Mouse (Mus musculus) embryonic fibroblast, embryonic 13.5 days (primary cell): ENCODE measurements at regions not wholly inside any gene's neighbourhood (a gene's known extent, or its start where the extent isn't known, plus 50 kb on each side); places are given as distances from the start of the nearest gene placed in this dataset.

Experiments used
- H3K27ac ChIP-seq: 2 replicates; pipeline ENCODE4 v1.5.1; 2012; ENCODE audit warnings: low read length, control low read depth, inconsistent platforms; ENCODE audit not compliant: insufficient read depth
- H3K4me1 ChIP-seq: 2 replicates; pipeline ENCODE4 v1.6.1; 2011; ENCODE audit warnings: low read length; ENCODE audit not compliant: control insufficient read depth, insufficient read depth
- H3K4me3 ChIP-seq: 2 replicates; pipeline ENCODE4 v1.5.1; 2011; ENCODE audit warnings: mild to moderate bottlenecking, control low read depth, low read length; ENCODE audit not compliant: insufficient read depth
- CTCF ChIP-seq: IDR thresholded peaks from 2 replicates; pipeline ENCODE4 v1.5.1; 2011; ENCODE audit warnings: mild to moderate bottlenecking, control low read depth, low read length, moderate library complexity, borderline replicate concordance; ENCODE audit not compliant: insufficient read depth
- POLR2A ChIP-seq: IDR thresholded peaks from 2 replicates; pipeline ENCODE4 v1.6.1; 2011; ENCODE audit warnings: low read depth, mild to moderate bottlenecking, control low read depth, low read length, moderate library complexity

GRCm38 (mm10) chr2:75430161-75430940 lies 228.7 kb upstream of the Hnrnpa3 start:
- no peaks in the 10 kb centered on the region for H3K4me1 ChIP-seq
- no peak overlapping the region for H3K4me3 ChIP-seq
- no peak overlapping the region for H3K27ac ChIP-seq
- TF ChIP-seq CTCF (no peak), POLR2A (no peak)

- no peaks in the 10 kb centered on the region for H3K4me1 ChIP-seq
- TF ChIP-seq CTCF (no peak), POLR2A (no peak)
- H3K27ac ChIP-seq = no peak overlapping the region
- no peak overlapping the region for H3K4me3 ChIP-seq
Observed at GRCm38 (mm10) chr2:75431981-75432380, 227.1 kb upstream of the Hnrnpa3 start.

- no peaks in the 10 kb centered on the region for H3K4me1 ChIP-seq
- H3K4me3 ChIP-seq = no peak overlapping the region
- no peak overlapping the region for H3K27ac ChIP-seq
- TF ChIP-seq CTCF = no peak
- TF ChIP-seq POLR2A = no peak
Observed at GRCm38 (mm10) chr2:75434521-75434920, 224.5 kb upstream of the Hnrnpa3 start.

- no peak overlapping the region for H3K4me3 ChIP-seq
- TF ChIP-seq CTCF (no peak), POLR2A (no peak)
- no peak overlapping the region for H3K27ac ChIP-seq
- H3K4me1 ChIP-seq = no peaks in the 10 kb centered on the region
Observed at GRCm38 (mm10) chr2:75439522-75440230, 219.4 kb upstream of the Hnrnpa3 start.

- Histone ChIP-seq H3K4me1 (no peaks in the 10 kb centered on the region), H3K27ac (no peak overlapping the region), H3K4me3 (no peak overlapping the region)
- TF ChIP-seq POLR2A (no peak), CTCF (no peak)
Observed at GRCm38 (mm10) chr2:75442632-75443031, 216.4 kb upstream of the Hnrnpa3 start.

- no peaks in the 10 kb centered on the region for H3K4me1 ChIP-seq
- no peak overlapping the region for H3K27ac ChIP-seq
- H3K4me3 ChIP-seq = no peak overlapping the region
- TF ChIP-seq POLR2A (no peak), CTCF (no peak)
Observed at GRCm38 (mm10) chr2:75445189-75445588, 213.9 kb upstream of the Hnrnpa3 start.

GRCm38 (mm10) chr2:75446996-75447715 lies 211.9 kb upstream of the Hnrnpa3 start:
- TF ChIP-seq POLR2A = no peak
- H3K27ac ChIP-seq = no peak overlapping the region
- H3K4me3 ChIP-seq = no peak overlapping the region
- no peaks in the 10 kb centered on the region for H3K4me1 ChIP-seq

- H3K4me3 ChIP-seq = no peak overlapping the region
- no peak overlapping the region for H3K27ac ChIP-seq
- no peaks in the 10 kb centered on the region for H3K4me1 ChIP-seq
- no peak for TF ChIP-seq CTCF
- TF ChIP-seq POLR2A = no peak
Observed at GRCm38 (mm10) chr2:75448221-75448620, 210.8 kb upstream of the Hnrnpa3 start.

- TF ChIP-seq POLR2A (no peak), CTCF (no peak)
- no peak overlapping the region for H3K4me3 ChIP-seq
- H3K4me1 ChIP-seq = no peaks in the 10 kb centered on the region
- H3K27ac ChIP-seq = no peak overlapping the region
Observed at GRCm38 (mm10) chr2:75451846-75452267, 207.2 kb upstream of the Hnrnpa3 start.
